Mouse (Mus musculus) urinary bladder, postnatal 10 days (tissue): Measurements from ENCODE around the gene Lyz1.
"Not testable (repeated sequence)": the region's sequence is repeated elsewhere in the genome, so short reads cannot be mapped to it uniquely, and the experiment has no call there.

Experiments used
- DNase-seq: peaks from one replicate; pipeline ENCODE4 v3.0.0; 2022; ENCODE audit warnings: low spot score

Gene Lyz1

GRCm38 (mm10) chr10:117287226-117287850, 5.3 kb downstream of the Lyz1 start:
- no peak for DNase-seq

- no peak for DNase-seq
These were observed 6.2 kb downstream of the Lyz1 start for GRCm38 (mm10) chr10:117286366-117286970.

- not testable (repeated sequence) for DNase-seq
These were observed 7.1 kb downstream of the Lyz1 start for GRCm38 (mm10) chr10:117285584-117285983.

GRCm38 (mm10) chr10:117284578-117285520, 7.8 kb downstream of the Lyz1 start:
- no peak for DNase-seq

GRCm38 (mm10) chr10:117283871-117284577, 8.6 kb downstream of the Lyz1 start:
- DNase-seq = no peak

GRCm38 (mm10) chr10:117283196-117283595, 9.5 kb downstream of the Lyz1 start:
- DNase-seq = not testable (repeated sequence)

GRCm38 (mm10) chr10:117282551-117282950, 10.1 kb downstream of the Lyz1 start:
- DNase-seq = no peak

- DNase-seq = no peak
These were observed 10.6 kb downstream of the Lyz1 start, which contains the start of gene Lyz2 for GRCm38 (mm10) chr10:117282049-117282448. Lyz2 (minus strand) TSS chr10:117282321.

- no peak for DNase-seq
These were observed 11.2 kb downstream of the Lyz1 start for GRCm38 (mm10) chr10:117281381-117281920.

GRCm38 (mm10) chr10:117280000-117280399, 12.7 kb downstream of the Lyz1 start:
- no peak for DNase-seq

- DNase-seq = not testable (repeated sequence)
These were observed 14.2 kb downstream of the Lyz1 start for GRCm38 (mm10) chr10:117278510-117278909.

GRCm38 (mm10) chr10:117277779-117278178, 14.9 kb downstream of the Lyz1 start:
- not testable (repeated sequence) for DNase-seq

GRCm38 (mm10) chr10:117275681-117276369, 16.8 kb downstream of the Lyz1 start:
- no peak for DNase-seq

GRCm38 (mm10) chr10:117274645-117275044, 18.0 kb downstream of the Lyz1 start:
- DNase-seq = not testable (repeated sequence)

GRCm38 (mm10) chr10:117272023-117272422, 20.6 kb downstream of the Lyz1 start:
- no peak for DNase-seq

- DNase-seq = no peak
These were observed 32.8 kb downstream of the Lyz1 start for GRCm38 (mm10) chr10:117259870-117260269.

- DNase-seq = no peak
These were observed 54.1 kb downstream of the Lyz1 start, which contains the start of gene 9530003J23Rik for GRCm38 (mm10) chr10:117238603-117239002. 9530003J23Rik (minus strand) TSS chr10:117238703.
